Mouse (Mus musculus) heart, adult 2 months (tissue): ENCODE measurements around the gene Tbc1d5.

ENCODE experiments used
- CTCF ChIP-seq: fragments of 200-600 bp; IDR thresholded peaks from 2 replicates; pipeline ENCODE4 v1.8.1; 2022; ENCODE audit warnings: antibody characterized with exemption, mild to moderate bottlenecking, moderate library complexity
- EP300 ChIP-seq: fragments of 200-500 bp; IDR thresholded peaks from 2 replicates; pipeline ENCODE4 v1.6.1; 2011; ENCODE audit warnings: low read depth, low read length, control low read depth; ENCODE audit not compliant: insufficient read depth
- POLR2A ChIP-seq: fragments of 200-500 bp; IDR thresholded peaks from 2 replicates; pipeline ENCODE4 v1.6.1; 2011; ENCODE audit warnings: mild to moderate bottlenecking, low read depth, low read length, control low read depth; ENCODE audit not compliant: insufficient read depth

DNA sequence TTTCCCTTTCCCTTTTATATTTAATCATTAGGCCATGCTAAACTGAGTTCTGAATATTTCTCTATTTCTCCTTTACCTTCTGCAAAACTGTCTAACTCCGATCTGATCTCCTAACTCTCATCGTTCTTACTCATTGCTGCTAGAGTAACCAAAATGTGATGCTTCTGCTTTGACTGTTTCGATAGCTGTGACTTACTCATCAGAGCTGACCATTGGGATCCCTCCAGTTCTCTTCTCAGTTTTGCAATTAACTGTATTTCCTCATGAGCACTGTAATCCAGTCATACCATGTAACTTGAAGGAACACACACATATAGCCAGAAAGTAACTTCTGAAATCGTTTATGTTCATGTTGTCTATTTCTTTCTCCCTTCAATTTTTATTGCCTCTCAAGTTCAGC lies 306.6 kb downstream of the Tbc1d5 start:
- TF ChIP-seq CTCF (no peak), POLR2A (no peak), EP300 (no peak)
